8 mouse cellular contexts compared by ENCODE assay signal in genomic region chr16:22163456-22163851, GRCm38 (mm10). TPM values are rescaled to one million over a fixed set of nuclear protein-coding genes. Genes with fewer than 3 reads are reported as not detected.
DNase-seq lines count a peak whose midpoint lies in the region; ATAC-seq and TF ChIP-seq lines count a peak whose summit lies in the region.

No protein-coding gene starts in this region.

- no peaks in the 10 kb centered on the region for H3K36me3 ChIP-seq in heart, embryonic 11.5 days (ENCODE audit: control insufficient read depth, insufficient read depth, low read length)
- H3K36me3 ChIP-seq in kidney, postnatal 0 days (ENCODE audit: insufficient read depth, low read length), result no peaks in the 10 kb centered on the region

- peak overlapping the region; percentile 83 for H3K4me2 ChIP-seq in heart, embryonic 11.5 days
- peak overlapping the region; percentile 83 for H3K4me2 ChIP-seq in kidney, postnatal 0 days (ENCODE audit: low read length)

- no peak overlapping the region for H3K27ac ChIP-seq in brown adipose tissue, adult 24 weeks (replicated peaks; ENCODE audit: low read depth, low read length)
- H3K27ac ChIP-seq in heart, embryonic 11.5 days (ENCODE audit: low read depth, low read length), result peak overlapping the region; percentile 90
- peak overlapping the region; percentile 88 for H3K27ac ChIP-seq in kidney, postnatal 0 days

- under 1% methylated on average over 27 of the region's 27 CpGs for WGBS in heart, embryonic 11.5 days (ENCODE audit: insufficient replicate concordance)
- WGBS in kidney, postnatal 0 days, result under 1% methylated on average over 25 of the region's 27 CpGs

- DNase-seq in left cerebral cortex, postnatal 4 days, result peak; percentile 38
- no peak for DNase-seq in left cerebral cortex, adult 9 months (ENCODE audit: low spot score in 2 of 2)
- peak; percentile 86 for DNase-seq in kidney, postnatal 0 days (ENCODE audit: low spot score)
- peak; percentile 45 for DNase-seq in lung, postnatal 25 days (ENCODE audit: low spot score)
- peak; percentile 44 for DNase-seq in urinary bladder, postnatal 14 days (ENCODE audit: low spot score)
- DNase-seq in cerebellum, adult 11 months, result no peak

- no peaks in the 10 kb centered on the region for H3K9me3 ChIP-seq in heart, embryonic 11.5 days (replicated peaks; ENCODE audit: control insufficient read depth, low read length)
- H3K9me3 ChIP-seq in kidney, postnatal 0 days (replicated peaks; ENCODE audit: low read length), result no peaks in the 10 kb centered on the region

- peak overlapping the region; percentile 90 for H3K4me3 ChIP-seq in brown adipose tissue, adult 24 weeks (ENCODE audit: insufficient read depth, low read depth, low read length)
- peak overlapping the region; percentile 95 for H3K4me3 ChIP-seq in heart, embryonic 11.5 days (ENCODE audit: low read depth, low read length)
- H3K4me3 ChIP-seq in kidney, postnatal 0 days (replicated peaks; ENCODE audit: low read depth, low read length), result peak overlapping the region; percentile 99

- no peaks in the 10 kb centered on the region for H3K4me1 ChIP-seq in brown adipose tissue, adult 24 weeks (ENCODE audit: control insufficient read depth, insufficient read depth, insufficient read length, low read length)
- H3K4me1 ChIP-seq in heart, embryonic 11.5 days (ENCODE audit: control insufficient read depth, insufficient read depth, low read length), result peaks cover 6% of the 10 kb centered on the region
- no peaks in the 10 kb centered on the region for H3K4me1 ChIP-seq in kidney, postnatal 0 days (replicated peaks; ENCODE audit: insufficient read depth, low read length)

- intact Hi-C loops in left cerebral cortex, postnatal 4 days (cut with DNase I), result no loop called here

- peak overlapping the region; percentile 99 for H3K9ac ChIP-seq in heart, embryonic 11.5 days (ENCODE audit: low read depth, low read length)
- H3K9ac ChIP-seq in kidney, postnatal 0 days (ENCODE audit: low read depth, low read length), result peak overlapping the region; percentile 93

- H3K27me3 ChIP-seq in heart, embryonic 11.5 days (ENCODE audit: control insufficient read depth, insufficient read depth, low read length), result no peaks in the 10 kb centered on the region
- H3K27me3 ChIP-seq in kidney, postnatal 0 days (ENCODE audit: insufficient read depth, low read length), result no peaks in the 10 kb centered on the region

- peak; percentile 44; the same call in 1 of the 2 replicates for ATAC-seq in heart, embryonic 11.5 days (replicated peaks; ENCODE audit: insufficient number of reproducible peaks, low FRiP score, low TSS enrichment)
- ATAC-seq in kidney, postnatal 0 days (replicated peaks; ENCODE audit: low FRiP score, low read depth), result peak; percentile 66

- no peak; the same call in 1 of the 2 replicates for TF ChIP-seq CTCF in kidney, postnatal 0 days (IDR thresholded peaks at IDR 0.05; ENCODE audit: low read depth)

RNA-seq across cellular contexts. Expression of gene Igf2bp2, which starts 0.4 kb away (rescaled TPM):
- 10 to 100 TPM in 1 of 2 experiments, 1 to 10 TPM in 1; 7.1 to 10.0 TPM for total RNA-seq in left cerebral cortex, postnatal 4 days (2021)
- 1.9 and 3.5 TPM in 2 replicates for polyA plus RNA-seq in brown adipose tissue, adult 24 weeks (2012; ENCODE audit: insufficient read depth, insufficient read length, missing spikeins)
- 102 and 108 TPM in 2 replicates for polyA plus RNA-seq in heart, embryonic 11.5 days (2014; fragmentation: Nextera tagmentation; extraction: Ambion mirVana)
- polyA plus RNA-seq in kidney, postnatal 0 days (2015; fragmentation: Nextera tagmentation; extraction: Ambion mirVana), result 34.8 and 35.0 TPM in 2 replicates

Comparison
In these comparisons a context has a peak if more than half of its experiments do, and no peak if none do; other contexts are left out.
1. DNase-seq: peak in left cerebral cortex, postnatal 4 days (single experiment), kidney, postnatal 0 days (single experiment), lung, postnatal 25 days (single experiment) and urinary bladder, postnatal 14 days (single experiment); none in left cerebral cortex, adult 9 months (0 of 2) and cerebellum, adult 11 months (single experiment).
2. Peak in every context shown above with its lines, with median percentiles within 50 percentile points of each other: H3K4me3 ChIP-seq.